Mouse (Mus musculus): ENCODE data around the gene Primpol. TPM values are rescaled to one million over a fixed set of nuclear protein-coding genes. Genes with fewer than 3 reads are reported as not detected.

Primpol gene
- polyA plus RNA-seq, 1 experiment from 2014 or later, result 7.1 TPM

GRCm38 (mm10) chr8:46613377-46613776 lies 3.6 kb downstream of the Primpol start:
- ATAC-seq, result no peak
- H3K36me3 ChIP-seq (ENCODE audit: control insufficient read depth, insufficient read depth, low read length), result no peaks in the 10 kb centered on the region
- no peak overlapping the region for H3K27ac ChIP-seq (ENCODE audit: low read length)
- H3K27me3 ChIP-seq (ENCODE audit: control insufficient read depth, insufficient read depth, low read depth, low read length), result no peaks in the 10 kb centered on the region
- H3K9me3 ChIP-seq (replicated peaks; ENCODE audit: control insufficient read depth, low read length, poor library complexity, severe bottlenecking), result no peaks in the 10 kb centered on the region
- no peak overlapping the region for H3K4me3 ChIP-seq (ENCODE audit: low read depth, low read length)
- no peak overlapping the region for H3K4me2 ChIP-seq (ENCODE audit: low read length)
- peaks cover 8% of the 10 kb centered on the region; the same call in 1 of the 2 replicates for H3K4me1 ChIP-seq (ENCODE audit: control insufficient read depth, insufficient read depth, low read length)
- no peak overlapping the region for H3K9ac ChIP-seq (ENCODE audit: low read depth, low read length)
- 77% methylated on average over 4 of the region's 4 CpGs for WGBS

DNA sequence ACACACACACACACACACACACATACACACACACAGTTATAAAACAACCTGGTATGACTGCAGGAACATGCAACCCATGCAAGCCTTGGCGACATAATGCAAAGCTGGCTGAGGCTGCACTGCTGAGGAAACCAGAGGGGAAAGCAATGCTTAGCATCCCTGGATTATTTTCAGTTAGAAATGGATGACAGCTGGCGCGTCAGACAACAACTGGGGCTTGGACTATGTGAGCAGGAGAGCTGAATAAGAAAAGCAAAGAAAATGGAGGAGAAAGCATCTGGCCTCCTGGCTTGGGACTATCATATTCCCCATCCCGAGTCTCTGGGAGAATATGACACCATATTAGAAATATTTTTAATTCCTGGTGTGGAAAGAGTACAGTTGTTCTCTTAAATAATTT lies 4.1 kb downstream of the Primpol start:
- Histone ChIP-seq H3K4me1 (ENCODE audit: control insufficient read depth, insufficient read depth, low read length) (peaks cover 8% of the 10 kb centered on the region; the same call in 1 of the 2 replicates), H3K9me3 (replicated peaks; ENCODE audit: control insufficient read depth, low read length, poor library complexity, severe bottlenecking) (no peaks in the 10 kb centered on the region), H3K27me3 (ENCODE audit: control insufficient read depth, insufficient read depth, low read depth, low read length) (no peaks in the 10 kb centered on the region), H3K4me2 (ENCODE audit: low read length) (no peak overlapping the region), H3K36me3 (ENCODE audit: control insufficient read depth, insufficient read depth, low read length) (no peaks in the 10 kb centered on the region), H3K27ac (ENCODE audit: low read length) (no peak overlapping the region), H3K4me3 (ENCODE audit: low read depth, low read length) (no peak overlapping the region), H3K9ac (ENCODE audit: low read depth, low read length) (no peak overlapping the region)
- ATAC-seq, result no peak
- 88% methylated on average over 4 of the region's 4 CpGs for WGBS

DNA sequence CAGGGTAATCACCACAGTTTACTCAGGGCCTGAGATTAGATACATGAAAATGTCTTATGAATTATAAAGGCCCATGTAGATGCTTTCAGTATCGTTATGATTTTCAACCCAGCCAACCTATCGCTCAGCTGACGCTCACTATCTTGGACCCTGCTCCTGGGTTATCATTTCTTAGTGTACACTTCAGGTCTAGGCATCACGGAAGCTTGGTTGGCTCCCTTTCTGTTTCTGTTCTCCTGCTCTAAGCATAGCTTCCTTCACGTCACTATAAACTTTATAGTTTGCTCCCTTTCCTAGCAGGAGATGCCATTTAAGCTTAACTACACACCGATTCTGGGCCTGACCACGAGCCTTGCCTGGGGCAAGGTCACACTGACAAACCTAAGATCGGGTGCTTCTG lies 5.5 kb downstream of the Primpol start:
- no peaks in the 10 kb centered on the region for H3K9me3 ChIP-seq (replicated peaks; ENCODE audit: control insufficient read depth, low read length, poor library complexity, severe bottlenecking)
- no peak overlapping the region for H3K27ac ChIP-seq (ENCODE audit: low read length)
- H3K9ac ChIP-seq (ENCODE audit: low read depth, low read length), result no peak overlapping the region
- no peak overlapping the region for H3K4me3 ChIP-seq (ENCODE audit: low read depth, low read length)
- no peaks in the 10 kb centered on the region for H3K27me3 ChIP-seq (ENCODE audit: control insufficient read depth, insufficient read depth, low read depth, low read length)
- 96% methylated on average over 8 of the region's 8 CpGs for WGBS
- H3K36me3 ChIP-seq (ENCODE audit: control insufficient read depth, insufficient read depth, low read length), result no peaks in the 10 kb centered on the region
- H3K4me2 ChIP-seq (ENCODE audit: low read length), result no peak overlapping the region
- no peak for ATAC-seq
- peaks cover 8% of the 10 kb centered on the region; the same call in 1 of the 2 replicates for H3K4me1 ChIP-seq (ENCODE audit: control insufficient read depth, insufficient read depth, low read length)

GRCm38 (mm10) chr8:46606930-46607329 lies 10.1 kb downstream of the Primpol start:
- WGBS, result 76% methylated on average over 1 of the region's 1 CpGs
- Histone ChIP-seq H3K27ac (ENCODE audit: low read length) (no peak overlapping the region), H3K27me3 (ENCODE audit: control insufficient read depth, insufficient read depth, low read depth, low read length) (no peaks in the 10 kb centered on the region), H3K4me3 (ENCODE audit: low read depth, low read length) (no peak overlapping the region), H3K4me1 (ENCODE audit: control insufficient read depth, insufficient read depth, low read length) (no peaks in the 10 kb centered on the region), H3K36me3 (ENCODE audit: control insufficient read depth, insufficient read depth, low read length) (peaks cover 4% of the 10 kb centered on the region), H3K9me3 (replicated peaks; ENCODE audit: control insufficient read depth, low read length, poor library complexity, severe bottlenecking) (no peaks in the 10 kb centered on the region), H3K4me2 (ENCODE audit: low read length) (no peak overlapping the region), H3K9ac (ENCODE audit: low read depth, low read length) (no peak overlapping the region)
- no peak for ATAC-seq

DNA sequence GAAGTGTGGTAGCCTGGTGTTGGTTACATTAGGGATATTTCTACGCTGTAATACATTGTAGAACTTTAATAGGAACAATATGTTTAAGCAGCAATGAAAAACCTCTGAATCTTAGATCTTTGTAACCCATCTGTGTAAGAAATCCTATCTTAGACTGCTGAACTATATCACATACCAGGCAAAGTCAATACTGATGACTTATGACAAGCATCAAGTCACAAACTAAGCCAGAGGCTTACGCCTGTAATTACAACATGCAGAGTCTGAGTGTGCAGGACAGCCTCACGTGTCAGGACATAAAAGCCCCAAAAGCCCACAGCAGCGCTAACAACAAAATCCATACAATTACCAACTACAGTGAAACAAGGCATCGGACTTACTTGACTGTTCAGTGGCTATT lies 13.4 kb downstream of the Primpol start:
- ATAC-seq, result no peak
- Histone ChIP-seq H3K36me3 (ENCODE audit: control insufficient read depth, insufficient read depth, low read length) (peaks cover 4% of the 10 kb centered on the region), H3K27me3 (ENCODE audit: control insufficient read depth, insufficient read depth, low read depth, low read length) (no peaks in the 10 kb centered on the region), H3K4me1 (ENCODE audit: control insufficient read depth, insufficient read depth, low read length) (no peaks in the 10 kb centered on the region), H3K4me2 (ENCODE audit: low read length) (no peak overlapping the region), H3K4me3 (ENCODE audit: low read depth, low read length) (no peak overlapping the region), H3K27ac (ENCODE audit: low read length) (no peak overlapping the region), H3K9me3 (replicated peaks; ENCODE audit: control insufficient read depth, low read length, poor library complexity, severe bottlenecking) (no peaks in the 10 kb centered on the region), H3K9ac (ENCODE audit: low read depth, low read length) (no peak overlapping the region)
- WGBS, result 90% methylated on average over 5 of the region's 5 CpGs

- Histone ChIP-seq H3K36me3 (ENCODE audit: control insufficient read depth, insufficient read depth, low read length) (peaks cover 4% of the 10 kb centered on the region), H3K4me1 (ENCODE audit: control insufficient read depth, insufficient read depth, low read length) (no peaks in the 10 kb centered on the region), H3K27ac (ENCODE audit: low read length) (no peak overlapping the region), H3K4me3 (ENCODE audit: low read depth, low read length) (no peak overlapping the region), H3K27me3 (ENCODE audit: control insufficient read depth, insufficient read depth, low read depth, low read length) (no peaks in the 10 kb centered on the region), H3K4me2 (ENCODE audit: low read length) (no peak overlapping the region), H3K9me3 (replicated peaks; ENCODE audit: control insufficient read depth, low read length, poor library complexity, severe bottlenecking) (no peaks in the 10 kb centered on the region), H3K9ac (ENCODE audit: low read depth, low read length) (no peak overlapping the region)
- no peak for ATAC-seq
- 77% methylated on average over 10 of the region's 10 CpGs for WGBS
Observed at GRCm38 (mm10) chr8:46600959-46601707, 15.9 kb downstream of the Primpol start.

DNA sequence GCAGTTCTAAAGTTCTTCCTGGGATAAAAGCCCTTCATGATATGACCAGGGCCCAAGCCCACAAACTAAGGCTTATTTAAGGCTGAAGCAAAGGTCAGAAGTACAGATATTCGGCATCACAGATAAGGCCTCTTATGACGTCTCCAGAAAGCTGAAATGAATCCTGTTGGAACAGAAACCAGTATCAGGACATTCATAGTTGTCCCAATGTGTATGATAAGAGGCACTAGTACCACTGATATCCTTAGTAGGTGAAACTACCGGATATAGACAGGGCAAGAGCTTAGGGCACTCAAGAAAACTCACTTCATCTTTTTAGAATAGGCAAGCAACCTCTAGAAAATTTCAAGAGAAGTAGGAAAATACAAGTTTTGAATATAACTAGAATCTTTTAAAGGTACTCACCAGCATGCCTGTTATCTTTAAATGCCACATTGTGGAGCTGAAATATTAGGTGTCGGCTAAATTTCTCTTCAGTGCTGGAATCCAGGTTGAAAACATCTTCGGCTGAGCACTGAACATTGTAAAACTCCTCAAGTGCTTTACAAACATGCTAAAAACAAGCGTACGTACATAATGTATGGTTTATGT lies 17.6 kb downstream of the Primpol start:
- Histone ChIP-seq H3K27me3 (ENCODE audit: control insufficient read depth, insufficient read depth, low read depth, low read length) (no peaks in the 10 kb centered on the region), H3K36me3 (ENCODE audit: control insufficient read depth, insufficient read depth, low read length) (no peaks in the 10 kb centered on the region)
- 96% methylated on average over 7 of the region's 7 CpGs for WGBS

GRCm38 (mm10) chr8:46598753-46599152 lies 18.3 kb downstream of the Primpol start:
- no peaks in the 10 kb centered on the region for H3K36me3 ChIP-seq (ENCODE audit: control insufficient read depth, insufficient read depth, low read length)
- H3K4me2 ChIP-seq (ENCODE audit: low read length), result no peak overlapping the region
- no peak overlapping the region for H3K4me3 ChIP-seq (ENCODE audit: low read depth, low read length)
- no peak for ATAC-seq
- H3K9ac ChIP-seq (ENCODE audit: low read depth, low read length), result no peak overlapping the region
- H3K4me1 ChIP-seq (ENCODE audit: control insufficient read depth, insufficient read depth, low read length), result no peaks in the 10 kb centered on the region
- H3K9me3 ChIP-seq (replicated peaks; ENCODE audit: control insufficient read depth, low read length, poor library complexity, severe bottlenecking), result no peaks in the 10 kb centered on the region
- 95% methylated on average over 5 of the region's 5 CpGs for WGBS
- no peaks in the 10 kb centered on the region for H3K27me3 ChIP-seq (ENCODE audit: control insufficient read depth, insufficient read depth, low read depth, low read length)
- no peak overlapping the region for H3K27ac ChIP-seq (ENCODE audit: low read length)

More for the DNA sequence above, 17.6 kb downstream of the Primpol start:
- H3K9ac ChIP-seq (ENCODE audit: low read depth, low read length), result no peak overlapping the region
- H3K4me1 ChIP-seq (ENCODE audit: control insufficient read depth, insufficient read depth, low read length), result no peaks in the 10 kb centered on the region
- no peak overlapping the region for H3K4me2 ChIP-seq (ENCODE audit: low read length)
- H3K27ac ChIP-seq (ENCODE audit: low read length), result no peak overlapping the region
- no peaks in the 10 kb centered on the region for H3K9me3 ChIP-seq (replicated peaks; ENCODE audit: control insufficient read depth, low read length, poor library complexity, severe bottlenecking)
- H3K4me3 ChIP-seq (ENCODE audit: low read depth, low read length), result no peak overlapping the region
- no peak for ATAC-seq

GRCm38 (mm10) chr8:46598114-46598513 lies 18.9 kb downstream of the Primpol start:
- Histone ChIP-seq H3K4me1 (ENCODE audit: control insufficient read depth, insufficient read depth, low read length) (no peaks in the 10 kb centered on the region), H3K27me3 (ENCODE audit: control insufficient read depth, insufficient read depth, low read depth, low read length) (no peaks in the 10 kb centered on the region), H3K9me3 (replicated peaks; ENCODE audit: control insufficient read depth, low read length, poor library complexity, severe bottlenecking) (no peaks in the 10 kb centered on the region), H3K36me3 (ENCODE audit: control insufficient read depth, insufficient read depth, low read length) (no peaks in the 10 kb centered on the region), H3K4me2 (ENCODE audit: low read length) (no peak overlapping the region), H3K4me3 (ENCODE audit: low read depth, low read length) (no peak overlapping the region), H3K27ac (ENCODE audit: low read length) (no peak overlapping the region), H3K9ac (ENCODE audit: low read depth, low read length) (no peak overlapping the region)
- no peak for ATAC-seq
- 93% methylated on average over 2 of the region's 2 CpGs for whole genome bisulfite sequencing
